Mouse (Mus musculus): ENCODE measurements at regions not wholly inside any gene's neighbourhood (a gene's known extent, or its start where the extent isn't known, plus 50 kb on each side); places are given as distances from the start of the nearest gene placed in this dataset.

DNA sequence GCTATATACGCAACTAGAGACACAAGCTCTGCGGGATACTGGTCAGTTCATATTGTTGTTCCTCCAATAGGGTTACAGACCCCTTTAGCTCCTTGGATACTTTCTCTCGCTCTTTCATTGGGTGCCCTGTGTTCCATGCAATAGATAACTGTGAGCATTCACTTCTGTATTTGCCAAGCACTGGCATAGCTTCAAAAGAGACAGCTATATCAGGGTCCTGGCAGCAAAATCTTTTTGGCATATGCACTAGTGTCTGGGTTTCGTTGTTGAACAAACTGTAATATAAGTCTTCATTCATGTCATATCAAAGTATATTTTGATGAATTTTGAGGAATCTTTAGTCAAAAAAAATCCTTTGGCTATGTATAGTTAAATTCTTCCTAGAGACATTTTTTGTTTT, 307.0 kb upstream of the Cdh7 start:
- DNase-seq (ENCODE audit: low spot score in 2 of 2), result no peak

DNA sequence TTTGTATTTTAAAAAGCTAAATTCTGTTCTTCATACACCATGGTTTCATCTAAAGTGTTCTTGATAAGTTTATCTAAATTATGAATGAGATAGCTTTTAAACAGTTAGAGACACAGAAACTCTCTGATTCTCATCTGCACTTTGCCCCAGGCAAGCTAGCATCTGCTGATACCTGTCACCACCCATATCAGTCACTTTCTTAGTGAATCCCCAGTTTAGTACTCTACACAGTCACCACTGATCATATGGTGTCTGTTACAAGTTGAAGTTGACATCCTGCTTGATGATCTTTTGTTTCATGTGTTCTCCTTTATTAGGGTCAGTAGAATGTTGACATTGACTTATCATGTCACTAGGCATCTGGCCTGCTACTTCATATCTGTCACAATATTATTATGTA, 259.8 kb upstream of the Cdh7 start:
- no peak for DNase-seq (ENCODE audit: low spot score in 2 of 2)

DNA sequence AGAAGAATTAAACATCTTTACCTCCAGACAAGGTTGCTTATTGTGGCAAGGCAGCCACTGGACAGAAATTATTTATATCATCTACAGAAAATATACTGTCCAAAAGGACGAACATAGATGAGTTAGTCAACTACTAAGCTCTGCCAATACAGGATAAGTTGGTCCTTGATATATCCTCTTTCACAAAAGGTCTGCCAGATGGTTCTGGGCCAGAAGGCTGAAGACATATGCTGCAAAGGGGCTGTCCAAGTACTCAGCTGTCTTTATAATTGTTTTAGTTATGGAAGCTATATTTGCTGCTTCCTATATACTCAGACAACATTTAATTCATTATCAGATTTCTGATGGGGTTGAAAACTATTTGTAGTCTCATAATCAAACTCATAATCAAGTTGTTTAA, 246.2 kb upstream of the Cdh7 start:
- peak in 1 of 2 experiments; percentile 0 for DNase-seq (ENCODE audit: low spot score in 2 of 2)
